Mouse (Mus musculus): ENCODE results near the gene Trim13. TPM values are rescaled to one million over a fixed set of nuclear protein-coding genes. Genes with fewer than 3 reads are reported as not detected.
"Not testable (repeated sequence)": the region's sequence is repeated elsewhere in the genome, so short reads cannot be mapped to it uniquely, and the experiment has no call there.

Trim13 gene
- total and polyA plus RNA-seq, 2 experiments, result 0.64 to 1.2 TPM

DNA sequence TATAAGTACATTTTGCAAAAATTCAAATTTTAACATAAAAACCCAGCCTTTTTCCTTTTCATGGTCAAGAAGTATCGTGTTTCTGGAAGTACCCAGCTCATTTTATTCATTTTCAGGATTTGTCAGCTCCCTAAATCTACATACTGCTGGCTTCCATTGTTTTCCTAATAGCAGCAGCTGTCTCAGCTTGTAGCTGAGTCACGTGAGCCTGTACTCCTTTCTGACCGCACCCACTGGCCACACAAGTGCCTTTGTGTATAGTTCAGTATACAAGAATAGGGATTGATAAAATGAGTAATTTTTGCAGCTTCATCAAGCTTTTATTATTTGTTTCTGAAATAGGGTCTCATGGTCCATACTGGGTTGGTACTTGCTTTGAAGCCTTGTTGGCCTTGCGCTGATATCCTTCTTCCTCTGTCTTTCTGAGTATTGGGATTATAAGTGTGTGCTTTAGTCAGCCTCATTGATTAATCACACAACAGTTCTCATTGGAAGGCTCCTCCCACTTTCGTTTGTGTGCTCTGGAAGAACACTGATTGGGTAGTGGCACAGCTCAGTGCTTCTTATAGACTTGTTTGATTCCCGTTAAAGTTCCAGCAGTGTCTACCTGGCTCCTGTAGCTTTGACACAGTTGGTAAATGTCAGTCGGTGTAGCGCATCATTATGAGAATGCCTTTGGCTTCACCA lies 5.2 kb downstream of the Trim13 start:
- H3K9ac ChIP-seq (ENCODE audit: low read depth, low read length), result no peak overlapping the region
- no peak for DNase-seq (ENCODE audit: extremely low read depth, low read depth, low spot score)
- no peaks in the 10 kb centered on the region; the same call in 1 of the 2 replicates for H3K79me2 ChIP-seq (ENCODE audit: control insufficient read depth, insufficient read depth, low read length)
- no peak overlapping the region for H3K4me3 ChIP-seq (ENCODE audit: insufficient read depth, low read depth, low read length)
- no peaks in the 10 kb centered on the region for H3K4me1 ChIP-seq (ENCODE audit: control insufficient read depth, insufficient read depth, low read length)
- TF ChIP-seq POLR2A (IDR thresholded peaks at IDR 0.05; ENCODE audit: extremely low read depth, insufficient read depth, low read length) (no peak), CTCF (IDR thresholded peaks at IDR 0.05; ENCODE audit: low read depth, low read length) (no peak)
- no peak overlapping the region for H3K27ac ChIP-seq (replicated peaks; ENCODE audit: insufficient read depth, low read depth, low read length)
- H3K36me3 ChIP-seq (ENCODE audit: control insufficient read depth, insufficient read depth, low read length), result peaks cover 6% of the 10 kb centered on the region
- no peaks in the 10 kb centered on the region for H3K27me3 ChIP-seq (ENCODE audit: control insufficient read depth, insufficient read depth, low read length)
- 93% methylated on average over 8 of the region's 8 CpGs for WGBS

DNA sequence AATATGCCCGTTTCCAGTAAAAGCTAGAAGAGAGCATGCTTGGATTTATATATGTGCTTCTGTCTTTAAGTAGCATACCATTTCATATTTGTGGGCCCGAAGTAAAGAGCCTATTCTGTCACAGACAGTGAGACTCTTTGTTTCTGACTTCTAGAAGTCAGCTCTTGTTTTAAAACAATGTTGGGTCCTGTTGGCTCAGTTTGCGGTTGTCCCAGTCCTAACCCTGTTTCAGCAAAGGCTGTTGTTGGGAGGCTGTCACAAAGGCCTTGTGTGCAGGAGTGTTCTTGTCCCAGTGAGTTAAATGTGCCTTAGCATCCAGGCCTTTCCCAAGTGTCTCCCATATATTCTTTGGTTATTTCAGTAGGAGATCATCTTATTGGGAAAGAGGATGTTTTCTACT lies 6.0 kb downstream of the Trim13 start:
- Histone ChIP-seq H3K9ac (ENCODE audit: low read depth, low read length) (no peak overlapping the region), H3K27me3 (ENCODE audit: control insufficient read depth, insufficient read depth, low read length) (no peaks in the 10 kb centered on the region), H3K27ac (replicated peaks; ENCODE audit: insufficient read depth, low read depth, low read length) (no peak overlapping the region), H3K4me3 (ENCODE audit: insufficient read depth, low read depth, low read length) (no peak overlapping the region), H3K4me1 (ENCODE audit: control insufficient read depth, insufficient read depth, low read length) (no peaks in the 10 kb centered on the region), H3K79me2 (ENCODE audit: control insufficient read depth, insufficient read depth, low read length) (no peaks in the 10 kb centered on the region; the same call in 1 of the 2 replicates), H3K36me3 (ENCODE audit: control insufficient read depth, insufficient read depth, low read length) (peaks cover 6% of the 10 kb centered on the region)
- TF ChIP-seq POLR2A (IDR thresholded peaks at IDR 0.05; ENCODE audit: extremely low read depth, insufficient read depth, low read length), result no peak
- no peak for TF ChIP-seq CTCF (IDR thresholded peaks at IDR 0.05; ENCODE audit: low read depth, low read length)
- 95% methylated on average over 3 of the region's 3 CpGs for WGBS
- no peak for DNase-seq (ENCODE audit: extremely low read depth, low read depth, low spot score)

- WGBS, result 93% methylated on average over 2 of the region's 2 CpGs
- H3K4me3 ChIP-seq (ENCODE audit: insufficient read depth, low read depth, low read length); H3K9ac ChIP-seq (ENCODE audit: low read depth, low read length); H3K27me3 ChIP-seq (ENCODE audit: control insufficient read depth, insufficient read depth, low read length); H3K27ac ChIP-seq (replicated peaks; ENCODE audit: insufficient read depth, low read depth, low read length); H3K79me2 ChIP-seq (ENCODE audit: control insufficient read depth, insufficient read depth, low read length); H3K36me3 ChIP-seq (ENCODE audit: control insufficient read depth, insufficient read depth, low read length); H3K4me1 ChIP-seq (ENCODE audit: control insufficient read depth, insufficient read depth, low read length); DNase-seq (ENCODE audit: extremely low read depth, low read depth, low spot score): not testable (repeated sequence)
These were observed 8.0 kb downstream of the Trim13 start for GRCm38 (mm10) chr14:61606088-61606487.

DNA sequence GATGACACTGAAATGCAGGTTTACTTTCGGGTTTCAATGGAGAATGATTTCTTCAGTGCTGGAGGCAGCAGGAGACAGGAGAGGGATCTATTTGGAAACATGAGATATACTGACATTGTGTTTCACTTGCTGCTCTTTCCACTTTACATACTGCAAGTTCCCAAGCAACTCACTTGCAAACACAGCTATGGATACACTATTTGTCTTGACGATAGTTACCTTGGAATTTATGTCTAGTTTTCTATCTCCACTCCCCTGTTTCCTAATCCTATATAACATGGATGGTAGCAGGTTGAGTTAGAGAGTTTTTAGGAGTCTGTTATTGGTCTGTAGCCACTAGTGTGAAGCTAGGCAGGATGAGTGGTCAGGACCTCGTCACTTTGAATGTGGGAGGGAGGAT lies 9.1 kb downstream of the Trim13 start, which contains the start of gene Kcnrg:
Gene Kcnrg, plus strand, starts transcription at position 301 of the 400 bp plus-strand sequence.
- peaks cover under 1% of the 10 kb centered on the region for H3K4me1 ChIP-seq (ENCODE audit: control insufficient read depth, insufficient read depth, low read length)
- no peak within 1 kb of the TSS for H3K4me3 ChIP-seq (ENCODE audit: insufficient read depth, low read depth, low read length)
- no peak within 1 kb of the TSS for H3K27ac ChIP-seq (replicated peaks; ENCODE audit: insufficient read depth, low read depth, low read length)
- no peak for TF ChIP-seq POLR2A (IDR thresholded peaks at IDR 0.05; ENCODE audit: extremely low read depth, insufficient read depth, low read length)
- no peak for TF ChIP-seq CTCF (IDR thresholded peaks at IDR 0.05; ENCODE audit: low read depth, low read length)
- H3K36me3 ChIP-seq (ENCODE audit: control insufficient read depth, insufficient read depth, low read length), result peaks cover 5% of the 10 kb centered on the region
- DNase-seq (ENCODE audit: extremely low read depth, low read depth, low spot score), result no peak
- no peaks in the 10 kb centered on the region for H3K27me3 ChIP-seq (ENCODE audit: control insufficient read depth, insufficient read depth, low read length)
- H3K9ac ChIP-seq (ENCODE audit: low read depth, low read length), result no peak within 1 kb of the TSS
- H3K79me2 ChIP-seq (ENCODE audit: control insufficient read depth, insufficient read depth, low read length), result no peaks in the 10 kb centered on the region; the same call in 1 of the 2 replicates
- WGBS, result 94% methylated on average over 3 of the region's 3 CpGs

DNA sequence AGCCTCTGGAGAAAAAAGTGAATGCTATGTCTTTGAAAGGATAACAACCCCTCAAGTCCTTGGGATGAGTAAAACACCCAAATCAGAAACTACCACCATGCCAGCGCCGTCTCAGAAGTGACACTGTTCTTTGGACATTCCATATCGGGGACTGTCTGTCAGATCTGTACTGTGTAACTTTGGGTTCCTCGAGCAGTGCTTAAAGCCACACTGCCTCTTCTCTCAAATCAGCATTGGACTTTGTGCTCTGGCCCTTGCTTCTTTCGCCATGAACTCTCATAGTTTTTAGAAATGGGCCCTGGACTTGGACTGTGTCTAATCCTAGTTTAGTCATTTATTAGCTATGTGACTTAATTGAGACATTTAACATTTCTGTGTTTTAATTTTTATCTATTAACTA lies 13.7 kb downstream of the Trim13 start:
- Histone ChIP-seq H3K4me3 (ENCODE audit: insufficient read depth, low read depth, low read length) (no peak overlapping the region), H3K27me3 (ENCODE audit: control insufficient read depth, insufficient read depth, low read length) (no peaks in the 10 kb centered on the region), H3K36me3 (ENCODE audit: control insufficient read depth, insufficient read depth, low read length) (0 out of 2 replicates have a peak, but pooled peaks cover 2% of the 10 kb centered on the region), H3K9ac (ENCODE audit: low read depth, low read length) (no peak overlapping the region), H3K27ac (replicated peaks; ENCODE audit: insufficient read depth, low read depth, low read length) (peak overlapping the region; percentile 57), H3K4me1 (ENCODE audit: control insufficient read depth, insufficient read depth, low read length) (peaks cover 8% of the 10 kb centered on the region), H3K79me2 (ENCODE audit: control insufficient read depth, insufficient read depth, low read length) (no peaks in the 10 kb centered on the region)
- WGBS, result 35% methylated on average over 5 of the region's 5 CpGs
- peak; percentile 91 for DNase-seq (ENCODE audit: extremely low read depth, low read depth, low spot score)
- TF ChIP-seq POLR2A (IDR thresholded peaks at IDR 0.05; ENCODE audit: extremely low read depth, insufficient read depth, low read length) (no peak), CTCF (IDR thresholded peaks at IDR 0.05; ENCODE audit: low read depth, low read length) (no peak)

DNA sequence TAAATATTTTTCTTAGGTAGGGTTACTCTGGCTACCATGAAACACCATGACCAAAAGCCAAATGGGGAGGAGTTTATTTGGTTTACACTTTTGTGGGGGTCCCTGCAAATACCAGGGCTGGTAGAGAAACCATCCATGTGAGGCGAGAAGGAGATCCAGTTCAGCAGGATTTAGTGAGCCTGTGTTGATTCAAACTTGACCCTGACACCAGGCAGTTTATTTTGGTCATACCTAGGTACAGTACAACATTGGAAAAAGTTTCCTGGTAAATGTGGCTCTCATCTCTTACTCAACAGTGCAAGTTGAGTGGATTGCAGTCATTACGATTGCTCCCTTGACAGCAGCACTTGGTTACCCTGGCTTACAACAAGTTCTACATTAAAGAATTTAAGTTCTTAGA lies 15.3 kb downstream of the Trim13 start:
- no peak overlapping the region for H3K4me3 ChIP-seq (ENCODE audit: insufficient read depth, low read depth, low read length)
- peak; percentile 67 for DNase-seq (ENCODE audit: extremely low read depth, low read depth, low spot score)
- H3K9ac ChIP-seq (ENCODE audit: low read depth, low read length), result no peak overlapping the region
- H3K27me3 ChIP-seq (ENCODE audit: control insufficient read depth, insufficient read depth, low read length), result no peaks in the 10 kb centered on the region
- TF ChIP-seq CTCF (IDR thresholded peaks at IDR 0.05; ENCODE audit: low read depth, low read length) (no peak), POLR2A (IDR thresholded peaks at IDR 0.05; ENCODE audit: extremely low read depth, insufficient read depth, low read length) (no peak)
- H3K36me3 ChIP-seq (ENCODE audit: control insufficient read depth, insufficient read depth, low read length), result no peaks in the 10 kb centered on the region
- H3K27ac ChIP-seq (replicated peaks; ENCODE audit: insufficient read depth, low read depth, low read length), result no peak overlapping the region
- peaks cover 8% of the 10 kb centered on the region for H3K4me1 ChIP-seq (ENCODE audit: control insufficient read depth, insufficient read depth, low read length)
- 29% methylated on average over 2 of the region's 2 CpGs for WGBS
- no peaks in the 10 kb centered on the region for H3K79me2 ChIP-seq (ENCODE audit: control insufficient read depth, insufficient read depth, low read length)
